Mouse (Mus musculus) WW6 (cell line): ENCODE data around the gene Plekhm1.
A peak's percentile ranks its signal among the peaks of the same experiment; 100 is the strongest.
"Not testable (repeated sequence)": the region's sequence is repeated elsewhere in the genome, so short reads cannot be mapped to it uniquely, and the experiment has no call there.

Experiments
- DNase-seq: peaks from one replicate; pipeline ENCODE4 v3.0.0-alpha.2; 2013; ENCODE audit warnings: low read depth, low spot score

Gene Plekhm1

DNA sequence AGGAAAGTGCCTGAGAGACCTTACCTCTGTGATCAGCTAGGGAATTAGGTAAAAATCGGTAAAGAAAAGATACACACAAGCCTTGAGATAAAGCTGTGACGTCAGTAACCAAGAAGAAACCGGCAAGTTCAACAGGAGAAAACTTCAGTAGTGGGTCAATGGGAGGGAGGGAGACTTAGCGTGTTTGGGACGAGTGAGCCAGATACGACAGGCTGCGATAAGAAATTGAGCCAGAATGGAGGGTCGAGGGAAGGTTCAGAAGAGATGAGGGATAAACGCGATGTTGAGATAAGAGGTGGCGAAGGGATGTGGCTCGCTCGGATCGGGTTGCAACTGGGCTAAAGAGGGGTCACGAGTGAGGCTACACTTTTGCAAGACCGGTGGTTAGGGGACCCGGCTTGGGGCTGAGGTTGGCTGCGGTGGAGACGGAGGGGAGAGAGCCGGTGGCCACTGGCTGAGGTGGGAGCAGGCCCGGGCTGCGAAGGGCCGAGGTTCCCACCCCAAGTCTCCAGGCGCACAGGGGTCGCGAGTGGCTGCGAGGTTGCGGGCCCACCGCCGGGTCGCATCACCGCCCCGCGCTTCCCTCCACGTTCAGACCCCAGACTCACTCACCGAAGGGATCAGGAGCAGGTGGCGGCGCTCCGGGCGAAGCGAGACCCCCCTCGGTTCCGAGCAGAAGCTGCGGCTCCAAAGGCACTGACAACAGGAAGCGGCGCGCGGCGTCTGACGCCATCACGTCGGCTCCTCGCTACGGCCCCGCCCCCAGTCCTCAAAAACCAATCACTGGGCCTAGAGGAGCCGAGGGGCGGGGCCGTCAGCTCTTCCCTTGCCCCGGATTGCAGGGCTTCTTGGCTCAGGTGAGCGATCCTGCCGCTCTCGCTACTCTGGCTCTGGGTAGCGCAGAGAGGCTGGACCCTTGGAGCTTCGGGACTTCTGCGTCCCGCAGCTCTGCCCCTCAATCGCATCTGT is at the start of gene Plekhm1:
TSS of gene Plekhm1 (minus strand) at position 707 of the 969 bp plus-strand sequence.
- peak; percentile 98 for DNase-seq

DNA sequence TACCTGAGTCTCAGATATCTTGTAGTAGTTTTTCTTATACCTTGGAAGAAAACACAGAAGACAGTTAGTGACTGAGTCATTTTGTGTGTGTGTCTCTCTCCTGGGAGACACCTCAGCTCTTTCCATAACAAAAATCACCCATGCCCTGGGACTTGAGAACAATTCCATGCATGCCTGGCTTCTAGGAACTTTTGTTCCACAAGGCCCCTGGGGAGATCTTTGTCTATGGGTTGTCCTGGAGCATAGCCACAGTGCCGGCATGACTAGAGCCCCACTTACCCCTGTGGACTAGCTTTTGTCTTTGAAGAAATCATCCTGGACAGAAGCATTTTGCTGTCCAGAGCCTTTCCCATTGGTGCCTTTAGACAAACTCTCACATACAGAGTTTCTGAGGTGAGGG is 38.6 kb upstream of the Plekhm1 start:
- not testable (repeated sequence) for DNase-seq

DNA sequence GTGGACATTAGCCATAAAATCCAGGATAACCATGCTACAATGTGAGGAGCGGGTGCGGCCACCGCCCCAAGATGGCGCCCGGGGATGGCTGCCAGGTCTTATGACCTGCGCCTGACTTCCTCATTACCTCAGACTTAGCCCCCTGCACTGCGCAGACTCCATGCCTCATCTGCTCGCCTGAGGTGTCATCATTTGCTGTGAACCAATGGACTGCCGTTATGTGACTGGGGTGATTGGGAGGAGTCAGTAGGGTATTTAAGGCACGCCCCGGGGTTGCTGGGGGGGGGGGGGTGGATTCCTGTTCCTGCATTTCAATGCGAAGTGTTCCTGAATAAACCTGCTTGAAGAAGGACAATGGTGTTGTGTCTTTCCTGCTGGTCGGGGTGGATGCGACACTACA is 37.2 kb upstream of the Plekhm1 start:
- peak; percentile 54 for DNase-seq

DNA sequence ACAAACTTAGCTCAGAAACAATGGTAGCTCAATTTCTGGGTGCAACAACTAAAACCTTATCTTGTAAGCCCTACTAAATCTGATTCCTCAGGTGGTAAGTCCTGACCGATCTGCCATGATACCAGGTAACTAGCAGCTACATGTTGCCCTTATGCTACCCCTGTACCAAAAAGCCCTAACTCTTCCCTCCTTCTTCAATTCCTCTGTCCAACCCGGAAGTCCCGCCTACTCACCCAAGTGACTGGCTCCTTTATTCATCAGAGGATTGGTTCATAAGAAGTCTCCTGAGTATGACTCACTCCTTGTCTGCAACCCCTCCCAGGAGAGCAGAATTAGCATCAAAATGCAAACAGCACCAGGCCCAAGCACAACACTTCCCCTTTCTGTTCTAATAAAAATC is 31.2 kb upstream of the Plekhm1 start:
- DNase-seq: peak; percentile 36

DNA sequence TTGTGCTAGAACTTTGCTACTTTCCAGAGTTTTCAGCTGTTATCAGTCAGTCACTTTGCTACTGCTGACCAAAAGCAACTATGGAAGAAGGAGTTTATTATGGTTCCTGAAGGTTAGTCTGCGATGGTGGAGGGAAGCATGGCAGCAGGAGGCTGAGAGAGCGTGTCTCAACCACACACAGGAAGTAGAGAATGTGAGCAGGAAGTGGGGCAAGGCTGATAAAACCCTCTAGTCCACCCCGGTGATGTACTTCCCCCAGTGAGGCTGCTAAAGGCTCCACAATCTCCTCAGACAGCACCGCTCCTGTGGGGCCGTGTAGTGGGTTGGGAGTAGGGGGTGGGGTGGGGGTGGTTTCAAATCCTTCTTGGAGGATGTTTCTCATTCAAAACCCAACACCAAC is 23.8 kb upstream of the Plekhm1 start:
- no peak for DNase-seq

DNA sequence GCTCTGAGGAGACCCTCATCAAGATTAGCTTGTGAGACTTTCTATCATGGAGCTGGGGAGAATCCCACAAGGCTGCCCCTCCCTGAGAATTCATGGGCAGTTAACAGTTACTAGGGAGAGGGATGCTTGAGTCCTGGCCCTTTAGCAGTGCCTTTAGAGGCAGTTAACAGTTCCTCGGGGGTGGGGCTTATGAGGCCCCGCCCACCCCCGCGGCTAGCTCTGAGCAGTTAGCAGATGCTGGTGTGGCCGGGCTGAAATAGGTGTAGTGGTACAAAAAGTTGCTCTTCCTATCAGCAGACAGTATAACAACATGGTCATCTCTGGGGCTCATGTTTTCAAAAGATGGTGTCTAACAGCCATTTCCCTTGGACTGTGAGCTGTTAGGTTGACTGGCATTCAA is 12.5 kb upstream of the Plekhm1 start:
- DNase-seq: no peak

DNA sequence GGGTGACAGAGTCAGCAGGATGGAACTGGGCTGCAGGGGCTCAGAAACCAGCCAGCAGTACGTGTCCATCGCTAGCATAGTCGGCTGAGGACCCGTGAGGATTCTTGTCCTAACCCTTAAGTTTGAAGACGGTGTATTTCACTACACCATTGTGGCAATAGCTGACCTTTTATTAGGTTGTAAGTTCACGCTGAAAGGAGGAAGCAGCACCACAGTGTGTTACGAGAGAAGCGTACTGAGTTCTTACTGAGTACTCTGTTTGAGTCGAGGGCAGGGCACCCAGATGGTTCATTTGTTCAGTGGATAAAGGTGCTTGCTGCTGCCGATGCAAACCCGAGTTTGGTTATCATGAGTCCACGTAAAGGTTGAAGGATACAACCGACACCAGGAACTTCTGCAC is 7.2 kb upstream of the Plekhm1 start:
- DNase-seq: no peak

DNA sequence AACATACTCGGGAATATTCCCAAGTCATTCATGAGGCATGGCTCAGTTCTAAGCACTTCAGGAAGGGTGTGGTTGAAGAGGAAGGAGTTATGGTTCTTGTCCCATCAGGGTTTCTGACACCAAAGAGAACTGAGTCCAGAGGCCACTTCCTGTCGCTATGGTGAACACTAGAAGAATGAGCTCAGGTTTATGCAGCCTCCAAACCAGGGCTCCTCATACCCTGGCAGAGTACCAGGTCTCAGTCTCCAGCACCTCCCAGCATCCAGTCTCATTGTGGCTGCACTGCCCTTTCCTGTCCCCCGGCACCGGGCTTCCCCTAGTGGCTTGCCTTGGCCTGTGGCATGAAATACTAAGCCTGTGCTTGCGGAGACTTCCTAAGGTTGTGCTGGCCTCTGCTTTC is 6.7 kb upstream of the Plekhm1 start:
- no peak for DNase-seq

DNA sequence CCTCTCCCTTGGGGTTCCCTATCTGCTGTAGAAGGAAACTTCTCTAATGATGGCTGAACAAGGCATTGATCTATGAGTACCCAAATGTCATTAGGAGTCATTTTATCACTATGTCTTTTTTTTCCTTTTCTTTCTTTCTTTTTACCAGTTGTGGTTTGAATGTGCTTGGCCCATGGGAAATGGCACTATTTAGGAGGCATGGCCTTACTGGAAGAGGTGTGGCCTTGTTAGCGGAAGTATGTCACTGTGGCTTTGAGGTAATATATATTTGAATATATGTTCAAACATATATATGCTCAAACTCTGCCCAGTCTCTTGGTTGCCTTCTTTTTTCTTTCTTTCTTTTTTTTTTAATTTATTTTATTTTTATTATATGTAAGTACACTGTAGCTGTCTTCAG is 1.0 kb upstream of the Plekhm1 start:
- no peak for DNase-seq

DNA sequence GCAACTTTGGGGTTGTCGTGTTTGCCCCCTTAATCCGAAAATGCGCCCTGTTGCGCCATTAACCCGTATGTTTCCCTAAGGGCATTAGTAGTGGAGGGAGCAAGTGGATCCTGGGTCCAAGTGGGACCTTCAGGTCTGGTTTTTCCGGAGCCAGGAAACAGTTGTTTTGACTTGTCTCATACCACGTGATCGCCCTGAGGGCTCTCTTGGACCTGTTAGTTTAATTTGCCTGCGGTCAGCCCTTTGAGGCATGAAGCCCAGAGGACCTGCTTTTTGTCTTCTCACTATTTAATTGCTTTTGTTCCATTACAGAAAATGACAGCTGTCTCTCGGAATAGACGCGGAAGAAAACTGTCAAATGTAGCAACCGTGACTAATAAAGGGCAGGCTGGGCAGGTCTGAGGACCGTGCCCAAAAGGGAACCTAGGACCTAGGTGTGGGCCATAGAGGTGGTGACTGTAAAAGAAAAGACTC is 500 bp upstream of the Plekhm1 start:
- DNase-seq: peak; percentile 67

DNA sequence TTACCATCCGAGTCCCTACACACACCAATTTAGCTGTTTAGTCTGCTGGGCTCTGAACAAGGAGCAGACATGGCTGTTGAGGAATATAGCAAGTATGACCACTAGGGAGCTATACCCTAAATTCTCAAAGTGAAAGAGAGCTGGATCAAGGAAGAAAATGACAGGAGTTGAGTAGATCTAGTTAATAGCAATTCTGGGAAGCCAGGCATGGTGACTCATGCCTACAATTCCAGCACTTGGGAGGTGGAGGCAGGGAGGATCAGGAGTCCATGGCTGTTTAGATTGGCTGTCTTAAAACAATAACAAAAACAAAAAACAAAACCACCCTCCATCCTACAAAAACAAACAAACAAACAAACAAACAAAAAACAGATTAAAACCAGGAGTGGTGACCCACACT is 1.2 kb downstream of the Plekhm1 start:
- no peak for DNase-seq

DNA sequence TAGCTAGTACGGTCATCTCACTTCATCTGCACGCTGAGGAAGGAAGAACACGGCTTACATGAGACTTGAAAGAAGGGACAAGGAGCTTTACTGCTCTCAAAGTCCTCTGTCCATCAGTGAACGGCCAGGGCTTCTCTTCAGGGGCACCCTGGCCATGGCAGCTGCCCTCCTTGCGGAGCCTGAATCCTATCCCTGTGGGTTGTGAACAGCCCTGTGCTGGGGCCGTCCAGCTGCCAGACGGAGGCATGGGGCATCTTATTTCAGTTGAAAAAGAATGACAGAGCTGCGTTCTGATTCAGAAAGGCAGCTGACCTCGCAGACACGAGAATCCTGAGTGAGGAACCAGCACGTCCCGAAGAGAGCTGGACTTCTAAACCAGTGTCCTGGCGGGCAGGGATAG is 3.6 kb downstream of the Plekhm1 start:
- no peak for DNase-seq

DNA sequence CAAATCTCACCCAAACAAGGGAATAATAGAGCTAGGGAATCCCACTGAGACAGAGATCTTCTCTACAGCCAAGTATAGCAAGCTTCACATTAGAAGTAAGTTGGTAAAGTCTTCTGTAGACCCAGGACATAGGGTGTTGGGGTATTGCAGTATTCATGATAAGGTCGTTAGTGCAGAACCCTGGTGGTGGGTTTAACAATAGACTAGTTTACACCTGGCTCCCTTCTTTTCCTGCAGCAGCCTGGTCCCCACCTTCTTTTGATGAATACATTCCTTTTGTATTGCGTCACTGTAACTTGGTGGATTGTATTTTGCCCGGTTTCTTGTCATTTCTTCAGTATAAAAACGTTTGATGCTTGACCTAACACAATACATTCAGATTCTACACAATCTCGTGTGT is 5.4 kb downstream of the Plekhm1 start:
- not testable (repeated sequence) for DNase-seq

DNA sequence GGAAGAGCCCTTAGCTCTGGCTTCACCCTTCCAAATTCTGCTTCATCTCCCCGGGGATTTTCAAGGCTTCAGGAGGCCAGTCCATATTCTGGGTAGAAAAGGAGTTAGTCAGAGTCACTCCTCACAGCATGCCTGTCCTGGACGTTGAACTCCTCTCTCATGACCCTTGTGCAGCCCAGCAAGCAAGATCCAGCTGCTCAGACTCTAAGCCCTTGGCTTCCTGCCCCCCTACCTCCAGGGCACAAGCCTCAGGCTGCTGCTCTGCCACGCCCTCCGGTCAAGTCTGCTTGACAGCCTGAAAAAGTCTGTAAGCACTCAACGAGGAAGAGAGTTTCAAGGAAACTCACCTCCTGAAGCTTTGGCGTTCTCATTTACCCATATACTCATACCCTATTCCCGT is 5.9 kb downstream of the Plekhm1 start:
- no peak for DNase-seq

DNA sequence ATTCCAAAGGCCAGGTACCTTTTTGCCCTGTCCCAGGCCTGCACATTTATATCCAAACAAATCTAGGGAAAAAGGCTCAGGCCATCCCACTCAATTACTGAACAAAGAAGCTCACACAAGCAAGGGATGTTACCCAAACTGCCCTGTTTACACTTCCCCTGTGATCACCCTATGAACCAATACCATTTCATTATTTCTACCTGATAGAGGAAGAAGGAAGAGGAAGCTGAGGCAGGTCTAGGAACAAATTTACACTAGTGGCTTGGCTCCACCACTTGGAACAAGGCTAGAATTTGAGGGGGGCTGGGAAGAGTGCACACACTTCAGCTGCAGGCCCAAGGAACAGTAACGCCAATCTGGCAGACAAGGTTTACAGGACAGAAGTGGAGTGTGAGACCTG is 6.7 kb downstream of the Plekhm1 start:
- no peak for DNase-seq

DNA sequence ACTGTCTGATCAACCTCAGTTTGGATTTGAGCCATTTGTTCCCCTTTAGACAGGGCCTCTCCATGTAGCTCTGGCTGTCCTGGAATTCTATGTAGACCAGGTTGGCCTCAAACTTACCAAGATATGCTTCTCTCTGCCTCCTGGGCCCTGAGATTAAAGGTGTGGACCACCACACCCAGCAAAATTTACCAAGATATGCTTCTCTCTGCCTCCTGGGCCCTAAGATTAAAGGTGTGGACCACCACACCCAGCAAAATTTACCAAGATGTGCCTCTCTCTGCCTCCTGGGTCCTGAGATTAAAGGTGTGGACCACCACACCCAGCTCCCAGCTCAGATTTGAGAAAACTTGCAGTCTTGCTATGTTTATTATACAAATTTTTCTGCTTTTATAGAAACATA is 7.9 kb downstream of the Plekhm1 start:
- DNase-seq: no peak

DNA sequence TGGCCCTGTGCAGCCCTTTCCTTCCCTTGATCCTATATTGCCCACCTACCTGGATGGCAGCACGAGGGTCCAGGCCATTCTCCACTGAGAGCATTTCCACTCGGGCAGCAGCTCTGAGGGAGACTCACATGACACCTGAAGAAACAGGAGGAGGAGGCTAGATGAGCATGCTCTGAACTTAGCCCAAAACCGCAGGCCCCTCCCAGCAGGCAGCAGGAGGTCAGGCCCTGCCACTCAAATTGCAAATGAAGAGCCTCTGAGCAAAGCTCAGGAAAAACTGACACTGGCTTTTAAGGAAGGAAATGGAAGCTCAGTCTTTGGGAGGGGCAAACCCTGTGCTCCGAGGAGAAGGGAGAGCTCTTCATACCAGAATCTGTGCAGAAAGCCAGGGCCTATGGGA is 8.7 kb downstream of the Plekhm1 start:
- DNase-seq: peak; percentile 72

DNA sequence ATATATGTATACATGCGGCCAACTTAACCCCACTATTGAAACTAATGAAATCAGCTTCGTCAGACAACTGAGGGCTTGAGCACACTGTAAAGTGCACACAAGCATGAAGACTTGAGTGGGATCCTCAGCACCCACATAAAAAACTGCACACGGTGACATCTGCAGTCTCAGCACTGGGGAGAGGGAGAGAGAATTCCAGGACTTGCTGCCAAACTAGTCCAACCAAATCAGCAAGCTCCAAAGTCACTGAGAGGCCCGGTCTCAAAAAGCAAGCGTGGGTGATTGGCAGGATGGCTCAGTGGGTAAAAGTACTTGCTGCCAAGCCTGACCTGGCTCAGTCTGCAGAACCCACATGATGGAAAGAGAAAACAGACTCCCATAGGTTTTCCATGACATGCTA is 9.7 kb downstream of the Plekhm1 start:
- no peak for DNase-seq

DNA sequence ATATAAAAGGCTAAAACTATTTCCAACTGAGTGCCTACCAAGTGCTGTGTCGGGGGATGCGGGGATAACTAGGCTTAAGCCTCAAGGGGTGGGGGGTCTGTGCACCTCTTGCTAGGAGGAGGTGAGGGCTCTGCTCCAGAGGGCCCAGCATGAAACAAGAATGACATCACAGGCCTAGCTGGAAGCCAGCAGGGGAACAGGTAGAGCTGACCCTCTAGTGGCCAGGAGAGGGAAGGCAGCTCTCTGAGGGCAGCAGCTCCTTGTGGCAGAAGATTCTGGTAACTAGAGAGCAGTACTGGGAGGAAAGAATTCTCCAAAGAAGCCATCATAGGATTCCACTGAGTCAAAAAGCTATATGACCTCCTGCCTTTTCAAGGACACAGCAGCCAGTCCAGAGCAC is 10.3 kb downstream of the Plekhm1 start:
- no peak for DNase-seq

DNA sequence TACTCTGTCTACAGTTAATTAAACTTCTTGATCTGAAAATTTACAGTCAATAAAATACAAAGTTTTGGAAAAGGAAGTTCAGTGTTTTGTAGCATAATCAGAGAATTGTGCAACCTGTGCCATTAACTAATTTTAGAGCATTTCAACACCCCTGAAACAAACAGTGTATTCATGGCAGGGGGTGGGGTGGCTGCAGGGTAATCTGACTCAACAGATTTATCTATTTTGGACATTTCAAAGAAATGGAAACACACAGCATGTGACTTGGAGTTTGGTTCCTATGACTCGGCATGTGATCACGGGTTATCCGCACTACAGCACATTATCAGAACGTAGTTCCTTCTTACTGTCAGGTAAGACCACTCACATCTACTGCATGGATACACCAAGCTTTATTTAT is 12.5 kb downstream of the Plekhm1 start:
- no peak for DNase-seq

DNA sequence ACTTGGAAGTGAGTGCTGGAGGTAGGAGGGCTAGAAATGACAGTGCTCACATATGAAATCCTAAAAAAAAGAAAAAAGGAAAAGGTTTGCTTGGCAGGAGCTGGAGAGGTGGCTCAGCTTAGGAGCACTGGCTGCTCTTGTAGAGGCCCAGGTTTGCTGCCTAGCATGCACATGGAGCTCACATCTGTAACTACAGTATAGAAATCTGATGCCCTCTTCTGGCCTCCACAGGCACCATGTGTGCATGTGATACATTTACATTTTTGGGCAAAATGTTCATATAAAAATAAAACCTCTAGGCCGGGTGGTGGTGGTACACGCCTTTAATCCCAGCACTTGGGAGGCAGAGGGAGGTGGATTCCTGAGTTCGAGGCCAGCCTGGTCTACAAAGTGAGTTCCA is 13.4 kb downstream of the Plekhm1 start:
- DNase-seq: no peak

DNA sequence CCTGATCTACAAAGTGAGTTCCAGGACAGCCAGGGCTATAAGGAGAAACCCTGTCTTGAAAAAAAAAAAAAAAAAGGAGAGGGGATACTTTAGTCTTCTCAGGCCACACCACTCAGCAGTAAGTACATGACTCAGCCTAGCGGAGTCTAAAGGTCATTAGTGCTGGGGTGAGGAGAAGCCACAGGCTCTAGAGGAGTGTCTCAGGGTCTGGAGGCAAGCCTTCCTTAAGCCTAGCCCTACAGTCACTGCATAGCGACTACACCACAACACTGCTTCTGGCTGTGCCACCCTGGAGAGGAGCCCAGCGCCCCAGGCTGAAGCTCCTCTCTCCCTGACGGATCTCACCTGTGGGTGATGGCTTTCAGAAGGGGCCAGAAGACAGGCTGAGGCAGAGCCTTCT is 15.8 kb downstream of the Plekhm1 start:
- no peak for DNase-seq

DNA sequence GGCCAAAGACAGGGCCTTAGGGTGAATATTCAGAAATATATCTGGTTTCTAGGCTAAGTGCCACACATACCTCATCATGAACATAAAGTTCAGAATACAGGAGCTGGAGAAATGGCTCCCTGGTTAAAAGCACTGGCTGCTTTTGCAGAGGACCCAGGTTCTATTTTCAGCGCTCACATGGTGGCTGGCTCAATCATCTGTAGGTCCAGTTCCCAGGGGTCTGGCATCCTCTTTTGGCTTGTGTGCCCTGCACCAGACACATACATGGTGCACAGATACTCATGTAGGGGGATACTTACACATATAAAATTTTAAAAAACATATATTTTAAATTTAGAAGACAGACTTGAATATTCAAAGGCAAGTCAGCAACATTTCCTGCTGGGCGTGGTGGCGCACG is 16.3 kb downstream of the Plekhm1 start:
- no peak for DNase-seq

DNA sequence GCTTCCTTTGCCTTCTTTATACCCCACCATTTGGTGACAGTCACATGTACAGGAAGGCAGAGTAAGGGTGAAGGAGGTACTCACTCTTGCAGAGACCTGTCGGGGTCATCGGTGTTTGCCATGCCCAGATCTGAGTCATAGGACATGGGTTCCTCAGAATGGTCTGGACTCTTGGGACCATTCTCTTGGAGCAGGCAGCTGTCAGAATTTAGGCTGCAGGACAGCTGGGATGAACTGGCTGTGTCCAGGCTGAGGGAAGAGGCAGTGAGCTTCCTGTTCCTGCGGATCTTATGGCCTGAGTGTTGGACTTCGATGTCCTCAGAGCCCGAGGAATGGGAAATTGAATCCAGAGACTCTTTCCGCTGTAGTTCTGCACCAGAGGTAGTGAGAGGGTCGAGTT is 17.9 kb downstream of the Plekhm1 start:
- no peak for DNase-seq
